Mouse (Mus musculus) adrenal gland, adult 8-10 months (tissue): ENCODE results near the gene Ifnl2. TPM values are rescaled to one million over a fixed set of nuclear protein-coding genes. Genes with fewer than 3 reads are reported as not detected.

Source experiments
- DNase-seq: peaks from one replicate; pipeline ENCODE4 v3.0.0; 2022
- total RNA-seq, 4 experiments: library from RNA; stranded (reverse); gene quantifications; 2 replicates each; pipeline ENCODE4 v1.2.4; 2022

Ifnl2 gene
- total RNA-seq, 4 experiments from 2014 or later, result 0.46 TPM; not detected in 3

DNA sequence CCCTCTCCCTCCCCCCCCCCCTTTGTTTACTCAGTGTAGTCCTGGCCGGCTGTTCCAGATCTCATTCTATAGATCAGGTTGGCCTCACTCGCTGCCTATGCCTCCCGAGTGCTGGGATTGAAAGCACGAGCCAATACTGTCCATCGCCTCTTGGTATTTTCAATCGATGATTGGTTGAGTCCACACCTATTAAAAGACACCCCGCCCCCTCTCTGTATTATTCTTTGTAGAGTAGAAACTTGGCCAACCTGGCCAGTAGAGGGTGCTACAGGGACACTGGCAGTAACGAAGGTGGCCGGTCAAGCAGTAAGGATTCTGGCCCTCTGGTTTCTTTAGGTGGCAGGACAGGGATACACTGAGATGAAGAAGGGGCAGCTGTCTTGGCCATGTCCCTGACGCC, 19.8 kb downstream of the Ifnl2 start:
- peak; percentile 47 for DNase-seq

- DNase-seq, result no peak
These were observed 22.2 kb downstream of the Ifnl2 start for GRCm38 (mm10) chr7:28488030-28488491.

GRCm38 (mm10) chr7:28484192-28484591, 26.1 kb downstream of the Ifnl2 start:
- DNase-seq, result no peak

DNA sequence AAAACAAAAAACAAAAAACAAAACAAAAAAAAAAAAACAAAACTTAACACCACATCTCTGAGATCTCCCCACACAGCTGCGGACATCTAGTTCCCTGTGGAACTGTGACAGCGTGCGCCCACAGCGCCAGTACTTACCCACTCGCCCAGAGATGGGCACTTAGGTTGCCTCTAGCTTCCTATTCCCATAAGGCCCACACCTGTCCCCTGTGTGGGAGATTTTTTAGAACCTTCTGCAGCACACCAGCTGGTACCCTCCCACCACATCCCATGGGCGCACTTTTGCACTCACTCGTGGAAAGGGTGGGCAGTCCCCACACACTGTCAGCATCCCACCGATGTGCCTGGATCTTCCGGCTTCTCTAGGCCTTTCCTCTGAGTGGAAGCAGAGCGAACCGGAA, 27.4 kb downstream of the Ifnl2 start:
- no peak for DNase-seq

DNA sequence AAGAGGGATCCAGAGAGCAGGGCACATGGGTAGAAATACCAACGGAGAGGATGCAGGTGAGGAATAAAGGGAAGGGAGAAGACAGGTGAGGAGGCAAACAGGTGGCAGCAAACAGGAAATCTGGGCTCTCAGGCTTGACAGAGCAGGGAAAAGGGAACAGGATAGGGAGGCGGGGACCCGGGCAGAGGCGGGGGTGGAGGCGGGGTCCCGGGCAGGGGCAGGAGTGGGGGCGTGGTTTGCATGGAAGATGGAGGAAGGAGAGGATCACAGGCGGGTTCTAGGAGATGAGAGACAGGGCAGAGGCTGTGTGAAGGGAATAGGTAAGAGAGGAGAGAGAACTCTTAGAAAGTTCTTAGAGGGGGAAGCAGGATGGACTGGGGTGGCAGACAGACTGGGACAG, 31.4 kb downstream of the Ifnl2 start:
- DNase-seq, result no peak

GRCm38 (mm10) chr7:28477363-28477762, 32.9 kb downstream of the Ifnl2 start:
- no peak for DNase-seq

DNA sequence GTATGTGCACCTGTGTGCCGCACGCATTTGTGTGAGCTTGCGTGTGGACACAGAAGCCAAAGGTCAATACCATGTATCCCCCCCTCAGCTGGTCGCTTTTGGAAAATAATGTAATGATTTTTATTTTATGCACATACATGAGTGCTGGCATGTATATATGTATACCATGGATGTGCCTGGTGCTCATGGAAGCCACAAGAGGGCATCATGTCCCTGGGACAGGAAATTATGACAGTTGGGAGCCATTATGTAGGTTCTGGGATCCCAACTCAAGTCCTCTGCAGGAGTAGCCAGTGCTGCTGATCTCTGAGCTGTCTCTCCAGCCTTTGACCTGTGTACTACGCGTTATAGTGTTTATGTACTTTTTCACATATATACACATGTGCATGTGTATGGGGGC, 34.1 kb downstream of the Ifnl2 start:
- no peak for DNase-seq

DNA sequence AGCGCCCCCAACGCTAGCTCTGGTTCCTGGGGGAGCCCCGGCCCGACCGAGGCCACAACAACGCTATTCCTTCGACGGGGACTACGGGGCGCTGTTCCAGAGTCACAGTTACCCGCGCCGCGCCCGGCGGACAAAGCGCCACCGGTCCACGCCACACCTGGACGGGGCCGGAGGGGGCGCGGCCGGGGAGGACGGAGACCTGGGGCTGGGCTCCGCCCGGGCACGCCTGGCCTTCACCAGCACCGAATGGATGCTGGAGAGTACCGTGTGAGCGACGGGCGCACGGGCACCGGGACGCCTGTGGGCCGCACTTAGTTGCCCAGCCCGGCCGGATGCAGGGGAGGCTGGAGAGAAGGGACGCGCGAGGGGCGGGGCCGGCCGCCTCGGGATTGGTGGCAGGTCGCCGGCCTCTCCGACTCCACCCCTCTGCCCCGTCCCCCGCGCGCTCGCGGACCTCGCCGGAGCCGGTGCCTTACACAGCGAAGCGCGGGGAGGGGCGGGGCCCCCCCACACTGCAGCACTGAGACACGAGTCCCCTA, 43.0 kb downstream of the Ifnl2 start:
- peak; percentile 46 for DNase-seq

DNA sequence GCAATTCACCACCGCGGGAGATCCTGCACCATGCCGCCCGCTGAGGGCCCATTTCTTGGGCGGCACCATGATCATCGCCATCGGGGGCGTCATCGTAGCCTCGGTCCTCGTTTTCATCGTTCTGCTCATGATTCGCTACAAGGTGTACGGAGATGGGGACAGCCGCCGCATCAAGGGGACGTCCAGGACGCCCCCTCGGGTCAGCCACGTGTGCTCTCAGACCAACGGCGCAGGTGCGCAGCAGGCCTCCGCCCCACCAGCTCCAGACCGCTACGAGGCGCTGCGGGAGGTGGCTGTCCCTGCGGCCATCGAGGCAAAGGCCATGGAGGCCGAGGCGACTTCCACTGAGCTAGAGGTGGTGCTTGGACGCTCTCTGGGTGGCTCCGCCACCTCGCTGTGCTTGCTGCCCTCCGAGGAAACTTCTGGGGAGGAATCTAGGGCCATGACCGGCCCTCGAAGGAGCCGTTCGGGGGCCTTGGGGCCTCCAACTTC, 43.5 kb downstream of the Ifnl2 start:
- DNase-seq, result no peak

GRCm38 (mm10) chr7:28464416-28465212, 45.6 kb downstream of the Ifnl2 start:
- DNase-seq, result peak; percentile 76

DNA sequence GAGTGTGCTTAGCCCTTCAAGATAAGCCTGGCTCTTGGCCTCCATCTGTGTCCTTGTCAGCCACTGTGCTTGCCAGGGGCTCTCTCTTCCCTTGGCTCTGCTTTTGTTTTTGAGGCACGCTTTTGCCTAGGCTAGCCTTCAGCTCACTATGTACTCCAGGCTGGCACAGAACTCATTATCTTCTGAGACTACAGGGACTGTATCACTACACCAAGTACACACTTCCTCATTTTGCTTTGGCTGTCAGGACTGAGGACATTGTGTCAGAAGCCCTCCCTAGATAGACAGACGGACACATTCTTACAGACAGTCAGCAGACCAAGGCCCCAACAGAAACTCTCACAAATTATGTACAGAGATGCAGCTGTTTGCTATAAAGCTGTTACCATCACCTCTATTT, 47.5 kb downstream of the Ifnl2 start:
- DNase-seq, result no peak

DNA sequence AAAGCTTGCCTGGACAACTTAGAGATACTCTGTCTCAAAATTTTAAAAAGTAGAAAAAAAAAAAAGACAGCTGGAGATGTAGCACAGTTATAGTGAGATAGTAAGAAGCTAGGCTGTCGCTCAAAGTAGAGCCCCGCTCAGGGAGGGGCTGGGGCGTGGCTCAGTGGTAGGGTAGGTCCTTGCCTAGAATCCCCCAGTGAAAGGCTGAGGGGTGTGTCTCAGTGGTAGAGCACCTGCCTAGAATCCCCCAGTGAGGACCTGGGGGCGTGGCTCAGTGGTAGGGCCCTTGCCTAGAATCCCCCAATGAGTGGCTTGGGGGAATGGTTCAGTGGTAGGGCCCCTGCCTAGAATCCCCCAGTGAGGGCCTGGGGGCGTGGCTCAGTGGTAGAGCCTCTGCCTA, 49.9 kb downstream of the Ifnl2 start:
- DNase-seq, result no peak

Other genes starting within 250 kb of the Ifnl2 start
- gene Eid2, start 242.6 kb downstream of the Ifnl2 start, total RNA-seq, result 10 to 100 TPM; 22.6 to 28.2 (median 24.6) TPM
- gene Eid2b, start 232.7 kb downstream of the Ifnl2 start, total RNA-seq, result 10 to 100 TPM; 17.2 to 19.9 (median 18.7) TPM
- under 1 TPM in 1 of 4 experiments, not detected in 3; 0.28 TPM for gene Selenov, start 219.3 kb downstream of the Ifnl2 start, total RNA-seq
- gene Dll3, start 208.2 kb downstream of the Ifnl2 start, total RNA-seq, result under 1 TPM; 0.14 to 0.62 (median 0.40) TPM
- 10 to 100 TPM; 68.5 to 83.7 (median 71.2) TPM for gene Timm50, start 198.4 kb downstream of the Ifnl2 start, total RNA-seq
- 100 to 1,000 TPM; 135 to 251 (median 169) TPM for gene Supt5, start 171.7 kb downstream of the Ifnl2 start, total RNA-seq
- gene Rps16, start 159.8 kb downstream of the Ifnl2 start, total RNA-seq, result 1,000 to 10,000 TPM in 3 of 4 experiments, 100 to 1,000 TPM in 1; 948 to 1,196 (median 1,106) TPM
- gene Plekhg2, start 137.9 kb downstream of the Ifnl2 start, total RNA-seq, result 10 to 100 TPM; 13.6 to 28.9 (median 20.9) TPM
- gene Zfp36, start 130.2 kb downstream of the Ifnl2 start, total RNA-seq, result 10 to 100 TPM; 12.8 to 33.6 (median 21.5) TPM
- 10 to 100 TPM; 24.5 to 44.1 (median 29.5) TPM for gene Med29, start 117.7 kb downstream of the Ifnl2 start, total RNA-seq
- gene Paf1, start 117.5 kb downstream of the Ifnl2 start, total RNA-seq, result 100 to 1,000 TPM in 1 of 4 experiments, 10 to 100 TPM in 3; 61.6 to 102 (median 87.9) TPM
- gene Gmfg, start 73.0 kb downstream of the Ifnl2 start, total RNA-seq, result 10 to 100 TPM in 2 of 4 experiments, 1 to 10 TPM in 2; 7.5 to 13.5 (median 11.3) TPM
- 10 to 100 TPM; 19.3 to 27.7 (median 24.5) TPM for gene Lrfn1, start 58.5 kb downstream of the Ifnl2 start, total RNA-seq
- not detected for gene Ifnl3, start 12.4 kb upstream of the Ifnl2 start, total RNA-seq
- not detected for gene Sycn, start 30.4 kb upstream of the Ifnl2 start, total RNA-seq
- gene Nccrp1, start 36.8 kb upstream of the Ifnl2 start, total RNA-seq, result not detected
- 10 to 100 TPM; 62.4 to 83.9 (median 73.4) TPM for gene Samd4b, start 87.7 kb upstream of the Ifnl2 start, total RNA-seq
- 10 to 100 TPM; 28.5 to 37.2 (median 34.0) TPM for gene Pak4, start 87.7 kb upstream of the Ifnl2 start, total RNA-seq
- not detected for gene Acp7, start 120.9 kb upstream of the Ifnl2 start, total RNA-seq
- 1 to 10 TPM; 2.5 to 3.4 (median 3.1) TPM for gene Fbxo27, start 182.4 kb upstream of the Ifnl2 start, total RNA-seq
- gene Fbxo17, start 206.3 kb upstream of the Ifnl2 start, total RNA-seq, result 1 to 10 TPM; 4.5 to 9.9 (median 6.9) TPM
- 10 to 100 TPM; 76.5 to 92.2 (median 83.3) TPM for gene Mrps12, start 231.4 kb upstream of the Ifnl2 start, total RNA-seq
- gene Sars2, start 231.5 kb upstream of the Ifnl2 start, total RNA-seq, result 10 to 100 TPM; 18.0 to 26.2 (median 20.3) TPM
- not detected for gene Ccer2, start 245.7 kb upstream of the Ifnl2 start, total RNA-seq